Mouse (Mus musculus): ENCODE results near the gene Tm9sf4.

Gene Tm9sf4

GRCm38 (mm10) chr2:153160844-153161683 lies at the start of gene Tm9sf4:
Tm9sf4 (plus strand) TSS chr2:153161303.
- DNase-seq (ENCODE audit: low spot score), result peak; percentile 98

- DNase-seq (ENCODE audit: low spot score), result no peak
Measured at GRCm38 (mm10) chr2:153115679-153116081, 45.4 kb upstream of the Tm9sf4 start.

GRCm38 (mm10) chr2:153117051-153117486 lies 44.0 kb upstream of the Tm9sf4 start:
- DNase-seq (ENCODE audit: low spot score), result peak; percentile 78

- no peak for DNase-seq (ENCODE audit: low spot score)
Measured at GRCm38 (mm10) chr2:153119488-153119887, 41.6 kb upstream of the Tm9sf4 start.

GRCm38 (mm10) chr2:153120126-153120525 lies 41.0 kb upstream of the Tm9sf4 start:
- DNase-seq (ENCODE audit: low spot score), result no peak

GRCm38 (mm10) chr2:153121821-153122615 lies 39.1 kb upstream of the Tm9sf4 start:
- no peak for DNase-seq (ENCODE audit: low spot score)

GRCm38 (mm10) chr2:153122701-153123100 lies 38.4 kb upstream of the Tm9sf4 start:
- no peak for DNase-seq (ENCODE audit: low spot score)

- DNase-seq (ENCODE audit: low spot score), result no peak
Measured at GRCm38 (mm10) chr2:153125875-153126274, 35.2 kb upstream of the Tm9sf4 start.

- no peak for DNase-seq (ENCODE audit: low spot score)
Measured at GRCm38 (mm10) chr2:153131019-153131418, 30.1 kb upstream of the Tm9sf4 start.

- no peak for DNase-seq (ENCODE audit: low spot score)
Measured at GRCm38 (mm10) chr2:153134237-153134636, 26.9 kb upstream of the Tm9sf4 start.

GRCm38 (mm10) chr2:153136211-153136610 lies 24.9 kb upstream of the Tm9sf4 start:
- no peak for DNase-seq (ENCODE audit: low spot score)

GRCm38 (mm10) chr2:153139158-153139557 lies 21.9 kb upstream of the Tm9sf4 start:
- DNase-seq (ENCODE audit: low spot score), result no peak

GRCm38 (mm10) chr2:153139996-153140613 lies 21.0 kb upstream of the Tm9sf4 start:
- peak; percentile 24 for DNase-seq (ENCODE audit: low spot score)

GRCm38 (mm10) chr2:153142620-153143199 lies 18.4 kb upstream of the Tm9sf4 start:
- peak; percentile 68 for DNase-seq (ENCODE audit: low spot score)

GRCm38 (mm10) chr2:153145346-153145745 lies 15.8 kb upstream of the Tm9sf4 start:
- no peak for DNase-seq (ENCODE audit: low spot score)

GRCm38 (mm10) chr2:153147236-153147635 lies 13.9 kb upstream of the Tm9sf4 start:
- no peak for DNase-seq (ENCODE audit: low spot score)

GRCm38 (mm10) chr2:153147715-153148114 lies 13.4 kb upstream of the Tm9sf4 start:
- DNase-seq (ENCODE audit: low spot score), result peak; percentile 78

GRCm38 (mm10) chr2:153149742-153150141 lies 11.4 kb upstream of the Tm9sf4 start:
- no peak for DNase-seq (ENCODE audit: low spot score)

GRCm38 (mm10) chr2:153151026-153151425 lies 10.1 kb upstream of the Tm9sf4 start:
- no peak for DNase-seq (ENCODE audit: low spot score)

GRCm38 (mm10) chr2:153151926-153152665 lies 9.0 kb upstream of the Tm9sf4 start:
- DNase-seq (ENCODE audit: low spot score), result no peak

GRCm38 (mm10) chr2:153153033-153153450 lies 8.1 kb upstream of the Tm9sf4 start:
- no peak for DNase-seq (ENCODE audit: low spot score)

Data from adipocyte (in vitro differentiated cells).